Mouse (Mus musculus): ENCODE data around the gene Lekr1. TPM values are rescaled to one million over a fixed set of nuclear protein-coding genes. Genes with fewer than 3 reads are reported as not detected.
"Not testable (repeated sequence)": the region's sequence is repeated elsewhere in the genome, so short reads cannot be mapped to it uniquely, and the experiment has no call there.

Lekr1 gene
- total RNA-seq, 1 experiment from 2014 or later: 7.8 TPM

- ATAC-seq (replicated peaks; ENCODE audit: low read depth, poor library complexity, severe bottlenecking): 0 out of 2 replicates have a peak, but pooled peaks have one; percentile 22
These were observed 98.8 kb downstream of the Lekr1 start for GRCm38 (mm10) chr3:65764511-65765508.

DNA sequence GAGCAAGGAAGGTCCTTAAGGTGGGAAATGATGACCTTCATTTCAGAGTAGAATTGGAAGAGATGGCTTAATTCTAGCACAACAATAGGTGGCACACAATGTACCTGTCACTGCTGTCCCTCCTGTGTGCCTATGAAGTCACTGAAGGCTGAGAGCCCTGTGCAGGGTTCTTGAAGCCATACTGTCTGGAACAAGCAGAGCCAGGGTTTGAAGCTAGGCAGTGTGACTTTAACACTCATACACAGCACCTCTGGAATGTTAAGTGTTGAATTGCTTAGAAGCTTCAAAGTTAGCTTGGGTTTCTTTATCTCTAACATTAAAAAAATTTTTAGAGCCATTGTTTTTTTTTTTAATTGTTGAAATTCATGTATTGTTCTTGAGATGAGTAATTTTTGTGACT is 100.4 kb downstream of the Lekr1 start:
- no peak for ATAC-seq (replicated peaks; ENCODE audit: low read depth, poor library complexity, severe bottlenecking)

DNA sequence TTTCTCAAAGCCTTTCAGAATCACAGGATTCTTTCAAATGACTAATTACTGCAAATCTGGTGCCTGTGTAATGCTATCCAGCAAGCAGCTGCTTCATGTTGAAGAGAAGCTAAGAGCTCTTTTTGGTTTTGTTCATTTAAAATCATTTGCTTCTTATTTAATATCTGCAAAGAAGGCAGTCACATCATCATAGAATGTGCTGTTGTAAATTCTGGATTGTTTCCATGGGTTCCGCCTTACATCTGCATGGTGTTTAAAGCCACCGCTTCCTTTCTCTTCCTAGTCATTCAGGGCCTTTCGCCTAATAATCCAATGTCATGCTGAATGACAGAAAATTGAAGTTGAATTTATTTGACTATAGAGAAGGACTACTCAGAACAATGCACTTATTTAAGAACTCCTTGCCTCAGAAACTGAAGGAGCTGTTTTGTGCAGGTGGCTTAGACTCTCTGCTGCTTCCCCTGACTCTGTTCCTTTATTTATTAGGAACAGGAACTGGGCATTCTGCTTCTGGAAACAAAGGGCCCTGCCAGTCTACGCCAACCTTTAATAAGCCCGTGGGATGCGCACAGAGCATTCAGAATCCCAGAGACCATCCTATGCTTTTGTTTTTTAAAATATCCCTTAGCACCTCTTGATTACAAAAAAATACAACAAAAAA is 101.3 kb downstream of the Lekr1 start:
- ATAC-seq (replicated peaks; ENCODE audit: low read depth, poor library complexity, severe bottlenecking): no peak

GRCm38 (mm10) chr3:65769666-65770065 is 103.6 kb downstream of the Lekr1 start:
- ATAC-seq (replicated peaks; ENCODE audit: low read depth, poor library complexity, severe bottlenecking): not testable (repeated sequence)

GRCm38 (mm10) chr3:65773910-65774309 is 107.9 kb downstream of the Lekr1 start:
- peak; percentile 42; the same call in 1 of the 2 replicates for ATAC-seq (replicated peaks; ENCODE audit: low read depth, poor library complexity, severe bottlenecking)

DNA sequence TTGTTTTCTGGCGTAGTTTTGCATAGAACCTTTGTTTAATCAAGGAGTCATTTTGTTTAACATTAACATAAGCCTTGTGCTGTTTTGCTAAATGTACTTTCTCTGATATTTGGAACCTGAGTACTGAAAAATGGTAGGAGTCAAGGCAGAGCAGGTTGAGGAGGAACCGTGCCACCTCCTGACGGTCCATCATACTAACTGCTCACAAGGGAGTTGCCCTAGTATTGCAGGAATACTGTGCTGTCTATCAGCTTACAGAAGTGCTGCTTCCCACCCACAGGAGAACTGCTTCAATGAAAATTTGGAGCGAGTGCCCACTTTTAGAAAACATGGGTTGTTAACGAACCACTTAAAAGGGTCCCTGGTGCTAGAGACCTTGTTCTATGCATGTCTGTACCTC is 109.1 kb downstream of the Lekr1 start:
- ATAC-seq (replicated peaks; ENCODE audit: low read depth, poor library complexity, severe bottlenecking): no peak

DNA sequence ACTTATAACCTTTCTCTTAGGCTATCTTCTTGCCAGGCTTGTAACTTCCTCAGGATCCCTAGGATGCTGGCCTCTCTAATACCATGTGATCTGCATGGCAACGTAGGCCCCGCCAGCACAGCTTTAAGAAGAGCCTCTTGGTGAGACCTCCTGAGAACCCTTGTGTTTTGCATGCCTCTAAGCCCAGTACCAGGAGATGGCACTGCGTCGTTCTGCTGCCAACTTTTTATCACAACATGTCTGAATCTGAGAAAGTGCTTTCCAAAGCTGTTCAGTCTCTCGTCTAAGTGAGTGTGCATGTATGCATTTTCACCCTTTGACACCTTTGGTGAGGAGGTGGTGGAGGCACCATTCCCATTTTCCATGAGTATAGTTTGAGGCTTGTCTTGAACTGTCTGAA is 116.2 kb downstream of the Lekr1 start:
- no peak for ATAC-seq (replicated peaks; ENCODE audit: low read depth, poor library complexity, severe bottlenecking)

GRCm38 (mm10) chr3:65790076-65790685 is 124.2 kb downstream of the Lekr1 start:
- peak; percentile 62 for ATAC-seq (replicated peaks; ENCODE audit: low read depth, poor library complexity, severe bottlenecking)

DNA sequence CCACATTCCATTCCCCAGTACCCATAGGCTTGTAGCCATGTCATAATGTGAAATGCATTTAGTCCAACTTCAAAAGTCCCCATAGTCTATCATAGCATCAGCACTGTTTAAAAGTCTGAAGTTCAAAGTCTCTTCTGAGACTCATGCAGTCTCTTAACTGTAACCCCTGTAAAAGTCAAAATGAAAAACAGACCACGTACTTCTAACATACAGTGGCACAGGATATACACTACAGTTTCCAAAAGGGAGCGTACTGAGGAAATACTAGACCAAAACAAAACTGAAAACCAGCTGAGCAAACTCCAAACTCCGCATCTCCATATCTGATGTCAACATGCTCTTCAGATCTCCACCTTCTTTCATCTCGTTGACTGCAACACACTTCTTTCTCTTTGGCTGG is 127.5 kb downstream of the Lekr1 start:
- no peak for ATAC-seq (replicated peaks; ENCODE audit: low read depth, poor library complexity, severe bottlenecking)

- no peak for ATAC-seq (replicated peaks; ENCODE audit: low read depth, poor library complexity, severe bottlenecking)
These were observed 128.7 kb downstream of the Lekr1 start for GRCm38 (mm10) chr3:65794711-65795110.

DNA sequence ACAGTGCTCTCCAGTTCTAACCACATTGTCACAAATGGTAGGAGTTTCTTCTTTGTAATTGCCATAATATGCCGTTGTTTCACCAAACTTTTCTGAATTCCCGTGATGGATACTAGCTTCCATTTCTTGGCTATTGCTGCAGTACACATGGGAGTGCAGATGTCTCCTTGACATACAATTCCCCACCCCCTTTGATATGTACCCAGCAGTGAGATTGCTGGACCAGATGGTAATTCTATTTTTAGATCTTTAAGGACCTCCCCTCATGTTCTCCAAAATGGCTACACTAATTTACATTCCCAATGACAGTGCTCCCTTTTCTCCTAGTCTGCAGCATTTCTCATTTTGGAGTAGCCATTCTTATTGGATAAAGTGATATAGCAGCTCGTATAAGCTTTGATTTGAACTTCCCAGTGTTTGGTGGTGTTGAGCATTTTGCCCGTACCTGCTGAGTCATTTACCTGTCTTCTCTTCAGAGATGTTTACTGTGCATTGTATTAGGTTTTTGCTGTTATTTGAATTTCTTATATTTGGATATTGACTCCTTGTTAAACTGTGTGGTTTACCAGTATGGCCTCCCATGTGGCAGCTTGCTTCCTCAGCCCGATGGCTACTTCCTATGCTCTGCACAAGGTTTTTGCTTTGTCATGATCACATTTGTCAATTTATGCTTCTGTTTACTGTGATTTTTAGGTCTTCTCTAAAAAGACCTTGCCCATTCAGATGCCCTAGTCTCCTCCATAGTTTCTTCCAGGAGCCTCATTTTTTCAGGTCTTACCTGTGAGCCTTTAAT is 131.5 kb downstream of the Lekr1 start:
- 0 out of 2 replicates have a peak, but pooled peaks have one; percentile 52 for ATAC-seq (replicated peaks; ENCODE audit: low read depth, poor library complexity, severe bottlenecking)

DNA sequence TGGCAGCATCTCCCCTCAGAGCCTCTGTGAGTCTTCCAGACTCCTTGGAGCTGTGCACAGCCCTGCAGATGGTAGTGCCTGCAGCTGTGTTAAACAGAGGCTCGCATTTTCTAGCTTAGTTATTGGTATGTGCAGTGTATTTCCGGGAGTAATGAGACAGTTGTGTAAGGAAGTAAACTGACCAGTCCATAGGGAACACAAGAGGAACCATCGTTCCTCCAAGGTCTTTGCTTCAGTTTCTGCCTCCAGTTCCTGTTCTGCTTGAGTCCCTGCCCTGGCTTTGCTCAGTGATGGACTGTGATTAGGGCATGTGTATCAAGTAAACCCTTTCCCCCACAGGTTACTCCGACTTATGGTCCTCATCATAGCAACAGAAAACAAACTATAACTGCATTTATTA is 134.9 kb downstream of the Lekr1 start:
- no peak for ATAC-seq (replicated peaks; ENCODE audit: low read depth, poor library complexity, severe bottlenecking)

DNA sequence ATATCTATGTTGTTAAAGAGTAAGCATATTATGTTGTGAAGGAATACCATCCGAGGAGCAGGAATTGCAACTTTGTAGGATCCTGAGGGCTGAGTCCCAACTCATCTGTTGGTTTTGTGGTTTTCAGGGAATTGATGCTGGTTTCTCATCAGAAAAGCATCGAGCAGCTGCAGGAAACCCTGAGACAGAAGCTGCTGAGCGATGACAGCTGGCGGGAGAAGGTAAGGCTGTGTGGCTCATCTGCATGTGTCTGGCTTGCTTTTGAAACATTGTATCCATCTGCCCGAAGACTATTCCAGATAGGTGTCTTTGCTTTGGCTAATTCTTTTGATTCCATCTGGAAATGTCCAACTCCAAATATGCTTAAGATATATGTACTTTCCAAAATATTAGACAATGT is 136.2 kb downstream of the Lekr1 start:
- ATAC-seq (replicated peaks; ENCODE audit: low read depth, poor library complexity, severe bottlenecking): no peak

GRCm38 (mm10) chr3:65802868-65803267 is 136.8 kb downstream of the Lekr1 start:
- no peak for ATAC-seq (replicated peaks; ENCODE audit: low read depth, poor library complexity, severe bottlenecking)

- no peak for ATAC-seq (replicated peaks; ENCODE audit: low read depth, poor library complexity, severe bottlenecking)
These were observed 148.9 kb downstream of the Lekr1 start for GRCm38 (mm10) chr3:65814881-65815280.

GRCm38 (mm10) chr3:65816012-65816411 is 150.0 kb downstream of the Lekr1 start:
- no peak for ATAC-seq (replicated peaks; ENCODE audit: low read depth, poor library complexity, severe bottlenecking)

DNA sequence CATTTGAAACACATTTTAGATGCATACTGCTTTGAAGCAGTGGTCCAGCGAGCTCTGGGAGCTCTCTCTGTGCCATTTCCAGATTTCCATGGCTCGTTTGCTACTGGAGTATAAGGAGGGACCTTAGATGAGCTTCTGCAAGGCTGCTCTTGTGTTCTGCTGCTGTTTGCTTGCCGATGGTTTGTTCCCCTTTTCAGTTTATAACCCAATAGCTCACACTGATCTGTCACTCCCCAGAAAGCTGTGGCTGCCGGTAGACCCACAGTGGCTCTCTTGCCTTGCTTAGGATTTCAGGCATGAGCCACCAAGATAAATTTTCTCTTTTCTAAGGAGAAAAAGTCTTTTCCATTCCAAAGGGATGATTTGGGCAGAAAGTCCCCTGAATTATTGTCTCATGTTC is 152.6 kb downstream of the Lekr1 start:
- ATAC-seq (replicated peaks; ENCODE audit: low read depth, poor library complexity, severe bottlenecking): peak; percentile 61; the same call in 1 of the 2 replicates

GRCm38 (mm10) chr3:65819841-65820240 is 153.8 kb downstream of the Lekr1 start:
- ATAC-seq (replicated peaks; ENCODE audit: low read depth, poor library complexity, severe bottlenecking): peak; percentile 71

GRCm38 (mm10) chr3:65824886-65825285 is 158.9 kb downstream of the Lekr1 start:
- ATAC-seq (replicated peaks; ENCODE audit: low read depth, poor library complexity, severe bottlenecking): no peak

DNA sequence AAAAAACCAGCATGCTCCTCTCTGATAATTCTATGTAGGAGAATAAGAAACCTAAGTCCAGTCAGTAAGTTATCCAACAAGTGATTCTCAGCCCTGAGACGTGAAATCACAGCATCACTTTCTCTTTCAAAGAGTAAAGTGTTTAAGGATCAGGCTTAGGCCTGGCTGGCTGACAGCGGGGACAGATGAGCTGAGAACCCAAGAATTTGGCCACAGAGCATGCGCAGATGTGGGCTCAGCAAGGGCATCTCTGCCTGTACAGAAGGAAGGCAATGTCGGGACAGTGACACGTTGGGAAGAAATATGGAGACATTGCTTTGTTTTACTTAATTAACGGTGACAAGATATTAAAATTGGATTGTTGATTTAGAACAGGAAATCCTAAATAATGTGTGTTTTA is 160.7 kb downstream of the Lekr1 start:
- ATAC-seq (replicated peaks; ENCODE audit: low read depth, poor library complexity, severe bottlenecking): no peak
